Mouse (Mus musculus): ENCODE data around the gene Cdkn1b. TPM values are rescaled to one million over a fixed set of nuclear protein-coding genes. Genes with fewer than 3 reads are reported as not detected.

Cdkn1b gene
- polyA plus RNA-seq (2017; shearing (Covaris generic)), result 48.2 TPM

GRCm38 (mm10) chr6:134920190-134921013 lies at the start of gene Cdkn1b:
Gene Cdkn1b, plus strand, starts transcription at chr6:134920401.

GRCm38 (mm10) chr6:134898095-134898965 lies 21.9 kb upstream of the Cdkn1b start, which contains the start of gene Gpr19:
Gene Gpr19, minus strand, starts transcription at chr6:134898578.

Other genes starting within 250 kb of the Cdkn1b start
- gene Dusp16, start 127.8 kb upstream of the Cdkn1b start, polyA plus RNA-seq (2017; shearing (Covaris generic)), result 1.6 TPM
- gene Crebl2, start 90.2 kb upstream of the Cdkn1b start, polyA plus RNA-seq (2017; shearing (Covaris generic)), result 42.9 TPM
- gene Gpr19, start 21.8 kb upstream of the Cdkn1b start, polyA plus RNA-seq (2017; shearing (Covaris generic)), result 12.2 TPM
- gene Apold1, start 61.3 kb downstream of the Cdkn1b start, polyA plus RNA-seq (2017; shearing (Covaris generic)), result 0.15 TPM
- gene Ddx47, start 91.2 kb downstream of the Cdkn1b start, polyA plus RNA-seq (2017; shearing (Covaris generic)), result 171 TPM
- gene Gprc5a, start 145.2 kb downstream of the Cdkn1b start, polyA plus RNA-seq (2017; shearing (Covaris generic)), result 0.47 TPM
- not detected for gene Gprc5d, start 197.9 kb downstream of the Cdkn1b start, polyA plus RNA-seq (2017; shearing (Covaris generic))